Mouse (Mus musculus) thymus, postnatal 14 days (tissue): ENCODE data around the gene Aldh6a1.

Experiments
- DNase-seq: peaks from one replicate; pipeline ENCODE4 v3.0.0; 2021

Gene Aldh6a1

DNA sequence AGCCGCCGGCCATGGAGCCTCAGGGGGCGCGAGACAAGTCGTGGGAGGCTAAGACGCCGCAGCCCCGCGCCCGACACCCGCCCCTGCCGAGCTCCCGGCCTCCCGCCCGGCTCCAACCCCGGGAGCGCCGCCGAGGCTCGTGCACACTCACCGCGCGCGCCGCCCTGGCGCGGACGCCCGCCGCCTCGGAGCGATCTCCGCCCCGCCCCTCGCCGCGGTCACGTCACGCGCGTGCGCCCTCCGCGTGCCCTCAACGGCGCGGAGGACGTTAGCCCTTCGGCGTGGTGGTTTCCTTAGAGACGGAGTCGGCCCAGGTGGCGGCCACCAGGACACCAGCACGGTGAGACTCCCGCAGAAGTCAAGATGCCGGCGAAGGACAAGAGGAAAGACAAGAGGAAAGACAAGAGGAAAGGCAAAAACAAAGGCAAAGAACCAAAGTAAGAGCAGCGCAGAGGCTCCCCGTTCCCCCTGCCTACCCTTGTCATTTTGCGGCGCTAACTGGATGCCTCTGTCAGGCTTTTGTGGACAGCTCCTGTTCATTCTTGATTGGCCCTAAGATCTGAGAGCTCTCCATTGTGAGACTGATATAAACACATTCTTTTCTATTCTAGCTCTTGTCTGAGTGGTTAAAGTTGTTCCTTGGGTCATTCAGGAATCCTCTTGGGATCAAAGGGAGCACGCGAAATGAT, 41.8 kb downstream of the Aldh6a1 start, which contains the start of the genes Entpd5 and Bbof1:
Gene Entpd5, minus strand, starts transcription at position 211 of the 689 bp plus-strand sequence.
Gene Bbof1, plus strand, starts transcription at position 253 of the 689 bp plus-strand sequence.
- peak; percentile 95 for DNase-seq

GRCm38 (mm10) chr12:84407874-84408818, 42.7 kb downstream of the Aldh6a1 start:
- peak; percentile 87 for DNase-seq

DNA sequence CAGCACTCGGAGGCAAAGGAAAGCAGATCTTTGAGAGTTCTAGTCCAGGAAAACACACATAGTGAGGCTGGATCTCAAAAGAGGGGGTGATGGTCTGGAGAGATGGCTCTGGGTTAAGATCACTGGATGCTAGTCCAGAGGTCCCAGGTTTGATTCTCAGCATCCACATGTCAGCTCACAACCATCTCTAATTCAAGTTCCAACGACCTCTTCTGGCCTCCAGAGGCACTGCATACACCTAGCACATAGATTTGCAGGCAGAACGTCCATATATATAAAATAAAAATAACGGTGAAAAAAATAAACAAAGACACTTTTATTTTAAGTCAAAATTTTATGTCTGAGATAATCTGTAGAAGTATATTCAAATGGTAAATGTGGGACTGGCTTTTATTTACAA, 43.5 kb downstream of the Aldh6a1 start:
- DNase-seq: peak; percentile 14

DNA sequence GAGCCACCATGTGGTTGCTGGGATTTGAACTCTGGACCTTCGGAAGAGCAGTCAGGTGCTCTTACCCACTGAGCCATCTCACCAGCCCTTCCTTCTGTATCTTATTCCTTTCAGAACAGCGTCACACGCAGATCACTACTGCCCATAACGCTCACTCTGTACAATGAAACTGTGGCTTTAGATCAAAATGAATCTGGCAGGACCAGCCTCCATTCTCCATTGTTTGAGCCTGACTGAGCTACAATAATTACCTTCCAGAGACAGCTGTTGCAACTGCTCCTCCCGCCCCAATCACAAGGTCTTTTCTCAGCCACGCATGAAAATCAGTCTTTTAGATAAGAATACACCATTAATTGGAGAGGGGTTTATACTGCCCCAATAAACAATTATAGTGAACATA, 46.3 kb downstream of the Aldh6a1 start:
- no peak for DNase-seq

GRCm38 (mm10) chr12:84402923-84403322, 47.9 kb downstream of the Aldh6a1 start:
- no peak for DNase-seq

- DNase-seq: no peak
These were observed 50.2 kb downstream of the Aldh6a1 start for GRCm38 (mm10) chr12:84400653-84401052.

DNA sequence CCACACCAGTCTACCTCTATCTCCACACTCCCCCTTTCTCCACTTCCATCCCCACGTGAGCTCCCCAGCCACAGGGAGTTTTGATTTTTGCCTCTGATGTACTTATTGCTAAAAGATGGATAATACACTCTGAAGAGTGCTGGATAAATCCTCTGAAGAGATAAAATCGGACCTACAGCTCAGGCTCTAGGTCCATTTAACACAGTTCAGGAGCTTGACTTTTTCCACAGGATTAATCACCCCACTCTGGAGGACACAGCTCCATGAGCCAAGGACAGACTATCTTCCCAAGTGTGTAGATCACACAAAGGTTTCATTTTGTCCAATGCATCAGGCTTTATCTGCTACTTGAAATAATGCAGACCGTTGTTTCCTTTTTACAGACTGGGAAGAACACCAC, 50.7 kb downstream of the Aldh6a1 start:
- no peak for DNase-seq

DNA sequence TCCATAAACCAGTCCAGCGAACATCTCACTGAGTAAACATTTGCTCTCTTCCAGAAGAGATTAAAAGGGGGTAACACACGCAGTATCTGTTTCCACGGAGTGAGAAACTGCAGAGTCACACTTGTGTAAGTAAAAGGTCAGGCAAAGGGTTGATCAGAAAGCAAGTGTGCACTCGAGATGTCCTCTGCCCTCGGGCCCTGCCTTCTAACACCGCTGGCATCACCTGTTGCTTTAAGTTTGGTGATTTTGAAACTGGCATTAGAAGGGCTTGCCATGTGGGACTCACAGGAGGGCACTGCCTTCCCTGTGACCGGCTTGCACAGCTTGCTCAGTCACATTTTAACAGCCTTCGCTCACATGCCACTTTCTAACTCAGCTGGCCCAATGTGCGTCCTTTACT, 51.1 kb downstream of the Aldh6a1 start:
- DNase-seq: no peak

GRCm38 (mm10) chr12:84399135-84399534, 51.7 kb downstream of the Aldh6a1 start:
- no peak for DNase-seq

DNA sequence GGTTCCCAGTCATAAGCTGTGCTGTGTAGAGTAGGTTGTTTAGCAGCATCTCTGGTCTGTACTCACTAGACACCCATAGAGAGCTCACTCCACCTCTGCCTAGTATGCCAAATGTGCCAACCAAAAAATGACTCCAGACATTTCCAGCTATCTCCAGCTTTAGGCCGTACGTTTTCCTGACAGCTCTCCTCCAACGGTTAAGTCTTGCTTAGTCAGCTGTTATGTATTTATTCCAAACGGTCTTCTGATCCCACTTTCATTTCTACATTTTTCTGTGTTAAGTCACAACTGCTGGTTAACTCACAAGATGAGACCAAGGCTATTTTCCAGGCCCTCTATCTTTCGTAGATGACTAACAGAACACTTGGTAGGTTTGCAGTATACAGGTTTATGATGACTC, 52.2 kb downstream of the Aldh6a1 start:
- no peak for DNase-seq

GRCm38 (mm10) chr12:84397685-84398084, 53.1 kb downstream of the Aldh6a1 start:
- no peak for DNase-seq

GRCm38 (mm10) chr12:84396947-84397679, 53.7 kb downstream of the Aldh6a1 start:
- DNase-seq: no peak

DNA sequence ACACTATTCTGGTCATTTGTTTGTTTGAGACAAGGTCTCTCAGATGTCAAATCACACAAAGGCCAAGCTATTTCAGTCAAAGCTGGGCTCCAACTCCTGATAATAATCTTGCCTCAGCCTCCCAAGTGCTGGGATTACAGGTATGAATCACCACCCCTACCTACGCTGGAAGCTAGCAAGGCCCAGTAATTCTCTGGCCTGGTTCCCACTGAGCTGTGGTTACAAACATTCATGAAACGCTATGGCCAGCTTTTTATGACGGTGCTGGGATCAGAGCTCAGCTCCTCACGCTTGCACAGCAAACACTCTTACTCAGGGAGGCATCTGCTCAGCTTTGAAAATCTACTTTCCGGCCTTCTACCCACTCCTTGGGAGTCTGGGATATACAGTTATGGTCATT, 57.0 kb downstream of the Aldh6a1 start:
- no peak for DNase-seq

GRCm38 (mm10) chr12:84392681-84393080, 58.1 kb downstream of the Aldh6a1 start:
- no peak for DNase-seq

DNA sequence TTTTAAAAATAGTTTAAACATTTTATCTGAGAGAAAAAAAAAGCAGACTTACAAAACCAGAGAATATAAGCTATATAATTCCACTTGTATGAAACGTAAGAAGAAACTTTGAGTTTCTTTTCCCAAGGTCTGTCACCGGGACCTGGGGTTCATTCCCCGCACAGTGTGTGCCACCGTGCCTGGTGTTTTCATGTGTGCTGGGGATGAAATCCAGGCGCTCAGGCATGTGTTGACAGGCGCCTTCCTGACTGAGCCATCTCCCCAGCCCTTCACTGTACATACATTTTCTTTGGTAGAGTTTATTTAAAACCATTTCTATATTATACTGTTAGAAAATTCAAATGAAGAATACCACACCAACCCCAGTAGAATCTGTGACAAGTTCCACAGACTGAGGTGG, 60.5 kb downstream of the Aldh6a1 start:
- DNase-seq: no peak

GRCm38 (mm10) chr12:84388774-84389400, 61.9 kb downstream of the Aldh6a1 start:
- DNase-seq: peak; percentile 15

DNA sequence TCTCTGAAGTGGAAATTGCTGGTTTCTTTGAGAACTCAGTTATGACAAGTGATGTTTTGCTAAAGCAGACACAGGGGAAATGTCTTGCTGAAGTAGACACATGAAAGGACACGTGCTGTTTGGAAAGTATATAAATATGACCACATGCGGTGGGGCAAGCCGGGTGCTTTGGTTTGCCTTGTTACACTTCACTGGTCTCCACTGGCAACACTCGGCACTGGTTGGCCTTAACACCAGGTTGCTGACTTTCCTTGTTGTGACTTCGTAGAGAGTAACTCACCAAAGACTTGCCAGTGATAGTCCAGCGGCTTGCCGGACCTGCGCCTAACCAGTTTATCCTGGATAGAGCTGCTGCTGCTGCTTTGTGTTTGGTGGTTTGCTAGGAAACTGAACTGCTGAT, 62.7 kb downstream of the Aldh6a1 start:
- DNase-seq: no peak

DNA sequence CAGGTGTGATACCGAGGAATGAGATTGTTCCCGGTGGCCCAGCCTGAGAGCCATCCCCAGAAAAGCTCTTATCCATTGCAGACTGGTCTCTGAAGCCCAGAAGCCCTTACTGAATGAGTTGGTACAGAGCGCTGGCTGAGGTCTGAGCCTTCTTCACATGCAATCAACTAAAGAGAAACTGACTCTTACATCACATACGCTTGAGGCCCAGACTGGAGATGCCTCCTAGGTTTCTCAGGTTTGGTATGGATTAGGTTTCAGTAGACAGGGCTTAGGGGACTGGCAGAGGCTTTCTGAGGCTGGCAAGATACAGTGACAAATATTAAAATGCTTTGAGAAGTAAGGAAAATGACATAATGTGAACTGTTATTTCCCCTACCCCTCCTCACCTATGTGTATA, 65.4 kb downstream of the Aldh6a1 start:
- DNase-seq: no peak

- DNase-seq: no peak
These were observed 66.1 kb downstream of the Aldh6a1 start for GRCm38 (mm10) chr12:84384644-84385081.

DNA sequence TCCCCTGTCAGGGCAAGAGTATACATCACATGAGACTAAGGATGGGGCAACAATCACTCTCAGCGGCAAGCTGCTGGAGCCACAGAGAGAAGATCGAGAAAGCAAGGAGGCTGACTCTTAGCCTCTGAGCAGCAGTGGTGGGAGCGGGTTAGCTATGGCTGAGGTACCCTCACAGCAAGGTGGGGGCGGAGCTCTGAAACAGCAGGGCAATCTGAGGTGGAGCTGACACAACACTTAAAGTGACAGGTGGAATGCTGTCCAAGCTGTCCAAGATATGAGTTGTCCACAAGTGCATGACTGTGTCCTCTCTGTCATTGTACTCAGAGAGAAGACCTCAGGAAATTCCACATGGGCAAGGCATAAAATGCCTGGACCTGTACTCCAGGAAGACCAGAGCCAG, 68.4 kb downstream of the Aldh6a1 start:
- no peak for DNase-seq
